Mouse (Mus musculus) testis, adult 2 months (tissue): ENCODE data around the gene Lcat. TPM values are rescaled to one million over a fixed set of nuclear protein-coding genes. Genes with fewer than 3 reads are reported as not detected.

ENCODE experiments used
- H3K27ac ChIP-seq: fragments of 200-500 bp; 2 replicates; pipeline ENCODE4 v1.5.1; 2012; ENCODE audit warnings: low read depth, low read length; ENCODE audit not compliant: control insufficient read depth, insufficient read depth
- H3K27me3 ChIP-seq: fragments of 200-500 bp; 2 replicates; pipeline ENCODE4 v1.6.1; 2012; ENCODE audit warnings: mild to moderate bottlenecking, low read length, moderate library complexity; ENCODE audit not compliant: control insufficient read depth, insufficient read depth
- H3K36me3 ChIP-seq: fragments of 200-500 bp; 2 replicates; pipeline ENCODE4 v1.6.1; 2012; ENCODE audit warnings: mild to moderate bottlenecking, low read length; ENCODE audit not compliant: control insufficient read depth, insufficient read depth
- H3K4me1 ChIP-seq: fragments of 200-500 bp; 2 replicates; pipeline ENCODE4 v1.6.1; 2012; ENCODE audit warnings: low read length; ENCODE audit not compliant: control insufficient read depth, insufficient read depth
- H3K4me3 ChIP-seq: fragments of 200-500 bp; 2 replicates; pipeline ENCODE4 v1.5.1; 2012; ENCODE audit warnings: low read depth, mild to moderate bottlenecking, low read length, moderate library complexity, mixed read lengths; ENCODE audit not compliant: control insufficient read depth
- CTCF ChIP-seq: fragments of 200-500 bp; IDR thresholded peaks from 2 replicates; pipeline ENCODE4 v1.5.1; 2012; ENCODE audit warnings: low read depth, mild to moderate bottlenecking, inconsistent platforms, low read length, moderate library complexity; ENCODE audit not compliant: control insufficient read depth, insufficient read depth, insufficient replicate concordance
- POLR2A ChIP-seq: fragments of 200-500 bp; IDR thresholded peaks from 2 replicates; pipeline ENCODE4 v1.6.1; 2012; ENCODE audit warnings: low read depth, mild to moderate bottlenecking, inconsistent platforms, low read length, moderate library complexity; ENCODE audit not compliant: control insufficient read depth
- polyA plus RNA-seq: library from polyadenylated mRNA; depleted of rRNA; stranded (reverse); fragments of >200 nt; gene quantifications from 2 replicates; pipeline ENCODE4 v1.2.3, GENCODE M21; 2012; rRNA removed

The Lcat gene
- polyA plus RNA-seq, 1 experiment = 0.84 TPM

GRCm38 (mm10) chr8:105900180-105900940, 42.8 kb downstream of the Lcat start, which contains the start of gene Pskh1:
Gene Pskh1 (plus strand): TSS chr8:105900441.
- H3K27me3 ChIP-seq = no peaks in the 10 kb centered on the region
- H3K27ac ChIP-seq = peak within 1 kb of the TSS; percentile 84
- no peaks in the 10 kb centered on the region for H3K36me3 ChIP-seq
- TF ChIP-seq POLR2A (peak; percentile 83), CTCF (no peak)
- H3K4me3 ChIP-seq = peak within 1 kb of the TSS; percentile 86
- H3K4me1 ChIP-seq = peaks cover 4% of the 10 kb centered on the region; the same call in 1 of the 2 replicates

- no peak overlapping the region for H3K27ac ChIP-seq
- TF ChIP-seq POLR2A (no peak), CTCF (no peak)
- no peak overlapping the region for H3K4me3 ChIP-seq
- no peaks in the 10 kb centered on the region for H3K27me3 ChIP-seq
- H3K36me3 ChIP-seq = no peaks in the 10 kb centered on the region
- H3K4me1 ChIP-seq = peaks cover 6% of the 10 kb centered on the region; the same call in 1 of the 2 replicates
Measured at GRCm38 (mm10) chr8:105897801-105898480, 45.2 kb downstream of the Lcat start.

GRCm38 (mm10) chr8:105893339-105893738, 49.8 kb downstream of the Lcat start, which contains the start of gene Nrn1l:
Gene Nrn1l (plus strand): TSS chr8:105893567.
- H3K27me3 ChIP-seq = no peaks in the 10 kb centered on the region
- TF ChIP-seq POLR2A (no peak), CTCF (no peak)
- H3K4me3 ChIP-seq = no peak within 1 kb of the TSS
- H3K4me1 ChIP-seq = peaks cover 2% of the 10 kb centered on the region; the same call in 1 of the 2 replicates
- H3K36me3 ChIP-seq = peaks cover 3% of the 10 kb centered on the region
- no peak within 1 kb of the TSS for H3K27ac ChIP-seq

- Histone ChIP-seq H3K36me3 (peaks cover 4% of the 10 kb centered on the region), H3K27ac (no peak overlapping the region), H3K4me1 (peaks cover 2% of the 10 kb centered on the region; the same call in 1 of the 2 replicates), H3K4me3 (no peak overlapping the region), H3K27me3 (no peaks in the 10 kb centered on the region)
- no peak for TF ChIP-seq POLR2A
- 0 out of 2 replicates have a peak, but pooled peaks have one; percentile 13 for TF ChIP-seq CTCF
Measured at GRCm38 (mm10) chr8:105892432-105892831, 50.8 kb downstream of the Lcat start.

- peaks cover 4% of the 10 kb centered on the region for H3K36me3 ChIP-seq
- H3K4me1 ChIP-seq = peaks cover 2% of the 10 kb centered on the region; the same call in 1 of the 2 replicates
- H3K27ac ChIP-seq = no peak overlapping the region
- TF ChIP-seq CTCF = no peak
- TF ChIP-seq POLR2A = no peak
- H3K4me3 ChIP-seq = no peak overlapping the region
- H3K27me3 ChIP-seq = no peaks in the 10 kb centered on the region
Measured at GRCm38 (mm10) chr8:105890870-105891269, 52.3 kb downstream of the Lcat start.

GRCm38 (mm10) chr8:105889756-105890465, 53.3 kb downstream of the Lcat start:
- no peaks in the 10 kb centered on the region for H3K27me3 ChIP-seq
- peaks cover 2% of the 10 kb centered on the region; the same call in 1 of the 2 replicates for H3K4me1 ChIP-seq
- H3K27ac ChIP-seq = no peak overlapping the region
- no peak for TF ChIP-seq POLR2A
- no peak overlapping the region for H3K4me3 ChIP-seq
- H3K36me3 ChIP-seq = peaks cover 11% of the 10 kb centered on the region

Other genes starting within 250 kb of the Lcat start
- gene Acd, start 242.3 kb downstream of the Lcat start, polyA plus RNA-seq = 40.2 and 40.4 TPM in 2 replicates
- 82.9 and 87.7 TPM in 2 replicates for gene Pard6a, start 242.2 kb downstream of the Lcat start, polyA plus RNA-seq
- 55.8 and 60.1 TPM in 2 replicates for gene 4933405L10Rik, start 235.7 kb downstream of the Lcat start, polyA plus RNA-seq
- gene Enkd1, start 235.2 kb downstream of the Lcat start, polyA plus RNA-seq = 84.2 and 98.6 TPM in 2 replicates
- 2.5 and 3.3 TPM in 2 replicates for gene Gfod2, start 184.7 kb downstream of the Lcat start, polyA plus RNA-seq
- gene Ranbp10, start 116.0 kb downstream of the Lcat start, polyA plus RNA-seq = 48.4 and 50.2 TPM in 2 replicates
- gene Tsnaxip1, start 115.7 kb downstream of the Lcat start, polyA plus RNA-seq = 130 and 137 TPM in 2 replicates
- 15.7 and 16.3 TPM in 2 replicates for gene Cenpt, start 90.1 kb downstream of the Lcat start, polyA plus RNA-seq
- 13.1 and 14.0 TPM in 2 replicates for gene Thap11, start 88.2 kb downstream of the Lcat start, polyA plus RNA-seq
- gene Nutf2, start 82.8 kb downstream of the Lcat start, polyA plus RNA-seq = 29.9 and 32.1 TPM in 2 replicates
- 85.5 and 87.8 TPM in 2 replicates for gene Edc4, start 62.5 kb downstream of the Lcat start, polyA plus RNA-seq
- 3.8 and 5.0 TPM in 2 replicates for gene Nrn1l, start 49.8 kb downstream of the Lcat start, polyA plus RNA-seq
- 16.7 and 19.4 TPM in 2 replicates for gene Pskh1, start 42.9 kb downstream of the Lcat start, polyA plus RNA-seq
- 0.91 and 0.96 TPM in 2 replicates for gene Ctrl, start 9.5 kb downstream of the Lcat start, polyA plus RNA-seq
- 10.5 and 11.3 TPM in 2 replicates for gene Psmb10, start 4.9 kb downstream of the Lcat start, polyA plus RNA-seq
- gene Slc12a4, start 22.7 kb upstream of the Lcat start, polyA plus RNA-seq = 5.6 and 5.9 TPM in 2 replicates
- 561 and 647 TPM in 2 replicates for gene Dpep3, start 36.0 kb upstream of the Lcat start, polyA plus RNA-seq
- 11.4 and 12.8 TPM in 2 replicates for gene Dus2, start 48.0 kb upstream of the Lcat start, polyA plus RNA-seq
- 3.0 and 4.1 TPM in 2 replicates for gene Dpep2nb, start 62.6 kb upstream of the Lcat start, polyA plus RNA-seq
- 4.4 and 4.9 TPM in 2 replicates for gene Ddx28, start 68.5 kb upstream of the Lcat start, polyA plus RNA-seq
- 9.0 and 11.9 TPM in 2 replicates for gene Nfatc3, start 115.5 kb upstream of the Lcat start, polyA plus RNA-seq
- 0.84 and 1.8 TPM in 2 replicates for gene Esrp2, start 193.6 kb upstream of the Lcat start, polyA plus RNA-seq
- gene Pla2g15, start 207.0 kb upstream of the Lcat start, polyA plus RNA-seq = 1.9 and 2.6 TPM in 2 replicates
- 54.1 and 69.5 TPM in 2 replicates for gene Slc7a6, start 225.5 kb upstream of the Lcat start, polyA plus RNA-seq